In genomic region chr1:165684261-165685203, GRCm38 (mm10) we compare ENCODE assay signal across 10 mouse cellular contexts. TPM values are rescaled to one million over a fixed set of nuclear protein-coding genes. Genes with fewer than 3 reads are reported as not detected.
DNase-seq lines count a peak whose midpoint lies in the region; ATAC-seq and TF ChIP-seq lines count a peak whose summit lies in the region.
"Had no signal": no experiment of that assay in that cellular context is flagged by ENCODE, and none has a peak within 500 bp of the region (broad histone marks: within the 10 kb centered on the region; RNA-seq: fewer than 3 reads in every experiment).

No protein-coding gene starts in this region.

- H3K4me2 ChIP-seq in liver, embryonic 14.5 days (ENCODE audit: low read depth), result no peak overlapping the region

- TF ChIP-seq CTCF in liver, embryonic 14.5 days (IDR thresholded peaks at IDR 0.05; ENCODE audit: low read depth), result no peak

- peak; percentile 42; the same call in 1 of the 2 replicates for ATAC-seq in liver, embryonic 14.5 days (ENCODE audit: insufficient read depth)

- no peaks in the 10 kb centered on the region for H3K9me3 ChIP-seq in liver, embryonic 14.5 days (ENCODE audit: control insufficient read depth, low read length)

- peak; percentile 41 to 61 for DNase-seq in adrenal gland, postnatal 36 days
- DNase-seq in heart, postnatal 4 days, result peak; percentile 56
- no peak for DNase-seq in liver, embryonic 14.5 days (ENCODE audit: low read depth in 3 of 3, low spot score in 3 of 3)
- no peak for DNase-seq in cerebellum, adult 9-11 months
- DNase-seq in urinary bladder, postnatal 36 days (ENCODE audit: low spot score in 2 of 2), result no peak
- no peak for DNase-seq in right cerebral cortex, postnatal 10 days (ENCODE audit: low spot score in 2 of 2)
- DNase-seq: midbrain, embryonic 14.5 days; right cerebral cortex, postnatal 4 days had no signal

- peak overlapping the region; percentile 92 for H3K27ac ChIP-seq in brown adipose tissue, adult 24 weeks (replicated peaks; ENCODE audit: low read depth, low read length)
- no peak overlapping the region for H3K27ac ChIP-seq in liver, embryonic 14.5 days

- no peak overlapping the region for H3K4me3 ChIP-seq in brown adipose tissue, adult 24 weeks (ENCODE audit: insufficient read depth, low read depth, low read length)
- H3K4me3 ChIP-seq in liver, embryonic 14.5 days (ENCODE audit: insufficient read depth in 1 of 2, low read depth in 2 of 2, low read length in 2 of 2), result no peak overlapping the region
- H3K4me3 ChIP-seq: erythroblast, embryonic 14.5 days had no signal

- H3K36me3 ChIP-seq in liver, embryonic 14.5 days (replicated peaks; ENCODE audit: control insufficient read depth, insufficient read depth, low read depth), result no peaks in the 10 kb centered on the region

- no peak overlapping the region for H3K9ac ChIP-seq in liver, embryonic 14.5 days (replicated peaks)

- 43% methylated on average over 15 of the region's 15 CpGs for WGBS in liver, embryonic 14.5 days (ENCODE audit: insufficient replicate concordance)

- no peak for TF ChIP-seq EP300 in liver, embryonic 14.5 days (IDR thresholded peaks at IDR 0.05; ENCODE audit: low read depth)

- peaks cover 54% of the 10 kb centered on the region for H3K4me1 ChIP-seq in brown adipose tissue, adult 24 weeks (ENCODE audit: control insufficient read depth, insufficient read depth, insufficient read length, low read length)
- peaks cover 0 to 7% of the 10 kb centered on the region in 2 experiments; a peak in 1 of 4 replicates for H3K4me1 ChIP-seq in liver, embryonic 14.5 days (replicated peaks; ENCODE audit: control insufficient read depth in 2 of 2, insufficient read depth in 2 of 2, low read length in 1 of 2)

- no peaks in the 10 kb centered on the region for H3K27me3 ChIP-seq in liver, embryonic 14.5 days (ENCODE audit: control insufficient read depth, insufficient read depth, low read length)

RNA-seq across cellular contexts. Expression of gene Rcsd1, which starts 25.0 kb away (rescaled TPM):
- 10 to 100 TPM; 12.4 to 20.2 TPM for total RNA-seq in adrenal gland, postnatal 36 days (2021)
- 4.8 and 8.8 TPM in 2 replicates for polyA plus RNA-seq in brown adipose tissue, adult 24 weeks (2012; ENCODE audit: insufficient read depth, insufficient read length, missing spikeins)
- total RNA-seq in heart, postnatal 4 days (2021), result 100 to 1,000 TPM; 107 to 115 TPM
- 3.5 and 4.8 TPM in 2 replicates for polyA plus RNA-seq in liver, embryonic 14.5 days (2012; rRNA removed)
- polyA plus RNA-seq in liver, embryonic 14.5 days (2014; fragmentation: Nextera tagmentation; extraction: Ambion mirVana), result 2.4 and 3.4 TPM in 2 replicates

RNA-seq across cellular contexts. Expression of gene Mpzl1, which starts 50.2 kb away (rescaled TPM):
- 10 to 100 TPM; 22.7 to 30.8 TPM for total RNA-seq in adrenal gland, postnatal 36 days (2021)
- polyA plus RNA-seq in brown adipose tissue, adult 24 weeks (2012; ENCODE audit: insufficient read depth, insufficient read length, missing spikeins), result 3.4 and 7.4 TPM in 2 replicates
- total RNA-seq in heart, postnatal 4 days (2021), result 10 to 100 TPM; 65.0 to 65.2 TPM
- polyA plus RNA-seq in liver, embryonic 14.5 days (2012; rRNA removed), result 18.1 and 19.4 TPM in 2 replicates
- 24.6 and 25.1 TPM in 2 replicates for polyA plus RNA-seq in liver, embryonic 14.5 days (2014; fragmentation: Nextera tagmentation; extraction: Ambion mirVana)

Comparison
In these comparisons a context has a peak if more than half of its experiments do, and no peak if none do; other contexts are left out.
1. DNase-seq: peak in adrenal gland, postnatal 36 days (2 of 2) and heart, postnatal 4 days (single experiment); none in liver, embryonic 14.5 days (0 of 3), cerebellum, adult 9-11 months (single experiment), urinary bladder, postnatal 36 days (0 of 2) and right cerebral cortex, postnatal 10 days (0 of 2).
2. RNA of gene Rcsd1, which starts 25.0 kb away (total RNA-seq): 107 to 115 TPM in heart, postnatal 4 days; 12.4 to 20.2 TPM in adrenal gland, postnatal 36 days; every median in the first group is over 4 times any median in the second.